Mouse (Mus musculus) liver, embryonic 14.5 days (tissue): ENCODE data around the gene Wfikkn2.

Experiments
- CTCF ChIP-seq: IDR thresholded peaks from 2 replicates; pipeline ENCODE4 v1.5.1; 2016; ENCODE audit warnings: antibody characterized with exemption, low read depth, control low read depth
- EP300 ChIP-seq: IDR thresholded peaks from 2 replicates; pipeline ENCODE4 v1.6.1; 2016; ENCODE audit warnings: antibody characterized with exemption, low read depth

- TF ChIP-seq EP300 (no peak), CTCF (no peak)
Observed at GRCm38 (mm10) chr11:94275686-94276085, 29.9 kb upstream of the Wfikkn2 start.
